Mouse (Mus musculus): ENCODE measurements around the gene R3hcc1l. TPM values are rescaled to one million over a fixed set of nuclear protein-coding genes. Genes with fewer than 3 reads are reported as not detected.
A peak's percentile ranks its signal among the peaks of the same experiment; 100 is the strongest.

The R3hcc1l gene
- total RNA-seq, 2 experiments from 2014 or later = 31.5 to 37.3 TPM

DNA sequence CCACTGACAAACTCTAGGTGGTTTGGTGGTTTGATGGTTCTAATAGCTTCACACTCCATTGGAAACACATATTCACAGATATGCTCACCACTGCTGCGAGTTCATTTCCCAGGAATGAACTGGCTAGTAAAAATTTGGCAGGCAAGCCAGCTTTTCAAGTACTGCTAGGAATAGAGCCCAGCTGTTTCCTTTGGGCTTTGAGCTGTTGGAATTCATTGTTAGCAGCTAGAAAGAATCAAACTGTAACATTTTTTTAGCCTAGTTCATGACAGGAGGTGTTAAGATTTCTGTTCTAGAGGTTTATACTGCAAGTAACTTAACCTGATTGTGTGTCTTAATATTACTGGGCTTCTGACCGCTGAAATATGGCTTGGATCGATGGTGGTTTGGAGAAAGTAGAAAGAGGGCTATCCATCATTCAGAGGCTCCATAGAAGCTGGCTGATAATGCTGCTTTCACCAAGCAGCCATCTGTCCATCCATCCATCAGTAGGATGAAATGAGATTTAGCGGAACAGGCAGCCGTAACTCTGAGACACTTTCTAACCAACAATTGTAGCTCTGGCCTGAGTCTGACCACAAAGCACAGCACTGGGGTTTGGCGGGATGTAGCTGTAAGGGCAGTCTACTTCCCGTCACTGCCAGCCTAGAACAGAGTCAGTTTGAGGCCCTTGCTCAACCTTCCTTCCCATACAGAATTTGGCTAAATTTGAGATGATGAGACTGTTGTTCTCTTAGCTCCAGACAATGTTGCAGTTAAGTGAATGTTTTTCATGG lies 21.0 kb downstream of the R3hcc1l start:
- no peak for ATAC-seq (replicated peaks; ENCODE audit: low FRiP score, poor library complexity, severe bottlenecking)

DNA sequence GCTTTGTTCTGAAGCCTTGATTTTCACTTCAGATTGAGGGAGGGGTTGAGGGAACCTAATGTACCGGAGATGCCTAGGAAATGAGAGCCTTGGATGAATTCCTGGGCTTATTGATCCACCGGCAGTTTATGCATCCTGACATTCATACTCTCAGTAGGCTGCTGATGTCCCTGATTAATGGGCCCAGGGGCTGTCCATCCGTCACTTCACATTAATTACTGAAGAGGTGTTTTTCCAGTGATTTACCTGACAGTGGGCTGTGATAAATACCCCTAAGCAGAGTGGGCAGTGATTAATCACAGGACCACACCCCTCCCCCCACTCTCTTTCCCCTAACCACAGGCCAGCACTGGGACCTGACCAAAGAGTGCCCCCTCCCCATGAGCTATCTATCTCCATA lies 22.1 kb downstream of the R3hcc1l start:
- ATAC-seq (replicated peaks; ENCODE audit: low FRiP score, poor library complexity, severe bottlenecking) = no peak

DNA sequence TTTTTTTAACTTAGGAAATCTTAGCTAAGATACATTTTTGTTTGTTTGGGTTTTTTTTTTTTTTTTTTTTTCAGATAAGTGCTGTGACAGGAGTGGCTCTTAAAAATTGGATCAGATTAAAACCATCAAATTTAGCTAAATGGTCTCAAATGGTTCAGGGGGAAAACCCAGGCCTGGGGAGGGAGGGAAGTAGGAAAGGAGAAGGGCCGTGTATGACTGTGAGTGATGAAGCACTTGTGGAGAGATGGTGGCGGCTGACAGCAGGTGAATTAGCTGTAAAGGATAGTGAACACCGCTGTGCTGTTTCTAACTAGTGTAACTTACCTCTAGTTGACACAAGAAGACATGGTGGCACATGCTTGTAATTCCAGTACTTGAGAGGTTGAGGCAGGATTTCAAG lies 40.1 kb downstream of the R3hcc1l start:
- no peak for ATAC-seq (replicated peaks; ENCODE audit: low FRiP score, poor library complexity, severe bottlenecking)

DNA sequence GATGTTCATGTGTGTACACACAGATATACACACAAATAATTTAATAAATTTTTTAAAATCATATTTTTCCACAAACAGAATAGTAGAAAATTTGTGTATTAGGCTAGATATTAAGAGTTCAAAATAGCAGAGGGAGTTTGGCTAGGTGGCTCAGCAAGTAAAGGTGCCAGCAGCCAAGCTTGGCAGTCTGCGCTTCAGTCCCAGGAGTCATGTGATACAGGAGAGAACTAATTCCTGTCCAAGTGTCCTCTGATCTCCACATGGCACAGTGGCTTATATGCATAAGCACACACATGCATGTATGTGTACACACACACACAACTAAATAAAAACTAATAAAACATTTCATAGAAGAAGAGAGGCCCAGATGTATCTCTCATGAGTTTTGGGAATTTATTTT lies 43.4 kb downstream of the R3hcc1l start:
- ATAC-seq (replicated peaks; ENCODE audit: low FRiP score, poor library complexity, severe bottlenecking) = no peak

DNA sequence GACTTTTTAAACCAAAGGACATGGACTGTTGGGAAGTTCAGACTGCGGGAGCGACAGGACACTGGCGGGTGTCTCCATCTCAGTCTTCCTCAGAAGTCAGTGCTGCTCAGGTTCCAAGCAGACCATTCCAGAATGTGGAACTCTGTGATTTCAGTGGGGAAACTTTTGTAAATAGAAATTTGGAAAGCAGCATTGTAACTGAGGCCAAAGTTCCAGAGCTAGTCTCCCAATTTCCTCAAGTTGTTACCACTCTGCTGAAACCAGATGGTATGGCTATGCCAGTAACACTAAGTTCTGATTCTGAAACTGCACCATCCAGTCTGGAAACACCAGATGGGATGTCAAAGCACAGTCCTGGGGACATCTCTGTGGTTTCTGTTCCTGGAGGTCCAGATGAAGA lies 44.4 kb downstream of the R3hcc1l start:
- no peak for ATAC-seq (replicated peaks; ENCODE audit: low FRiP score, poor library complexity, severe bottlenecking)

DNA sequence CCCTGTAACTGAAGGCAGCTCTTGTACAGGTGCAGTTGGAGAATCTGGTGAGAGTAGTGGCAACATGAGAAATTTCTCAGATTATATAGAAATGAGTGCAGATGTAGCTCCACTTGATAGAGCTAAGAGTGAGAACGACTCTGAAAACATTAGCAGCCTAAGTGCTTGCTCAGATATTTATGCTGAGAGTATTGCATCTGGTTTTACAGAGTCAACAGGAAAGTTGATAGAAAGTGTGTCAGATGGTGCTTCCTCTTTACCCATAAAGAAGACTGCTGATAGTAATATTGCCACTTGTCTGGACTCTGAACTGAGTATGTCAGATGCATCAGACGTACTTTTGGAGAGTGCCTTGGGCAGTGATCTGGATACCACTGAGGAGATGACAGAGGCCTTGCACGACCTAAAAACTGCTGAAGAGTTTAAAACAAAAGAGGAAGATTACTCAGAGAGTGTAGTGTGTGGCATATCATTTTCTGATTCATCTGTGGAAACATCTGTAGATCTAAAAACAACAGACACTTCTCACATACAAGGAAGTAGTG lies 45.2 kb downstream of the R3hcc1l start:
- no peak for ATAC-seq (replicated peaks; ENCODE audit: low FRiP score, poor library complexity, severe bottlenecking)

DNA sequence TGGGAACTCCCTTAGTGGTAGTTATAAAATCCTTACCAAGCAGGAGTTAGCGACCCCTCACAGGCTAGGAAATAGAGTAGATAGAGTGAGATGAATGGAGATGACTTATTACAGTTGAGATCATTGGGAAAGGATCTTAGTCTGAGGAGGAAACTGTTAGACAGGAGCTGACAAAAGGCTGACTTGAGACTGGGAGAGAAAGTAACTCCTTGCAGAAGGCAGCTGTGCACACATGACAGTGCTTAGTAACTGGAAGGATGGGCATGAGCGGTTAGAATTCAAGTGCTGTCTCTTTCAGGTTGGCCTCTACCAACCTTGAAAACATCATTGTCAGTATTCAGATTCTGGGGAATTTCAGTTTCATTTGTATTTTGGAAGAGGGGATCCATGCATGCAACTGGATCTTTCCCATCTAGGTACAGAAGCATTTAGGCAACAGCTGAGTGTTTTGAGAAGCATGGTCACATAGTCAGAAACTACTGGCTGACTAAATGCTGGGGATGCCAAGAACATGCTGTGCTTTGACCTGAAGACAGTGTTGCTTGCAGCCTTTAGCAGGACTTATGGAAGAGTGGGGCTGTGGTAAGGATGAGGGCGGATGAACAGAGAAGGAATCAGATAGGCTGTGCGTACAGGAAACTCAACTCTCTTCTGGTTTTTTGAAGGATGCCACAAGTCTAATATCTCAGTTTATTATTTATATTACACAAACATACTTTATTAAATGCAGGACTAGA lies 47.9 kb downstream of the R3hcc1l start:
- ATAC-seq (replicated peaks; ENCODE audit: low FRiP score, poor library complexity, severe bottlenecking) = no peak

DNA sequence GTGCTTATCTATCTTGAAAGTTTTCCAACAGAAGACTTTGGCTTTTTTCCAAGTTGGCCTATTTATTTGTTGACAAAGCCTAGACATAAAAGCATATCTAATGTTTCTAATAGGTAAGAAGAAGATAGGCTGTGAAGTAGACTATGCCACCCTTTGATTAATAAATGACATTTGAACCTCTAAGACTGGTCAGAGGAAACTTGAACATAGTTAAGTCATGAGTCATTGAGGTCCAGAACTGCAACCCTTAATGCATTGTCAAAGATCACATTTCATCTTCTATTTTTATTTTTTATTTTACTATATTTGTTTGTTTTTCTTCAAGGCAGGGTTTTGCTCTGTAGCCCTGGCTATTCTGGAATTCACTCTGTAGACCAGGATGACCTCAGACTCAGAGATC lies 48.5 kb downstream of the R3hcc1l start:
- no peak for ATAC-seq (replicated peaks; ENCODE audit: low FRiP score, poor library complexity, severe bottlenecking)

DNA sequence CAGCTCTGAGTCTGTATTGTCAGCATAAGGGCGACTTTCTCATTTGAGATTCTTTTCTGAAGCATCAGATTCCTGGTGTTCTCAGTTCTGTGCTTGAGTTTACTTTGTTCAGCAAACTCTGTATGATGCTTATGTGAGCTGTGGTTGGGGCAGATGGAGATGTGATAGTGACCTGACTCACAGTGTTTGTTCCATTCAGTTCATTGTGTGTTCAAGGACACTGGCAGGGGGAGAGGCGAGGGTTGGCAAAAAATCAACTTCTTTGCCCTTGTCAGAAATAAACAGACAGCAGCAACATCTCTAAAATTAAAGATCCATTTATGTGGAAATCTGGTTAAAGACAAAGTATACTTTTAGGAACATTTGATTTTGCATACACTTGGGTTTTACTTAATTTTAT lies 50.5 kb downstream of the R3hcc1l start:
- ATAC-seq (replicated peaks; ENCODE audit: low FRiP score, poor library complexity, severe bottlenecking) = no peak

DNA sequence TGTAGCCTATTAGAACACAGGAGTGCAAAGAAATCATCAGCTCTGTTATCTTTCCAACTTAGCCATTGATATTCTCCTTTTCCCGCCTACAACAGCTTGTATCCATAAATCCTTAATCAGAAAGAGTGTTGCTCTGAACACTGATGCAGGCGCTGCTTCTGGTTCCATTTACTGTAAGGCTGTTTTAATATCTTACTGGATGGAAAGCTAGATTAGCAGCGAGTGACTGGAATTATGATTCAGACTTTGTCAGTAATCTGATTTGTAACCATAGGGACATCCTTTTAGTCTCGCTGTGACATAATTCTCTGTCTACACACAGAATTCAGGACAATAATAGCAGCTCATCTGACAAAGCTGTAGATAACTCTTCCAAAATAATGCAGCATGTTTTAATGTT lies 52.7 kb downstream of the R3hcc1l start:
- ATAC-seq (replicated peaks; ENCODE audit: low FRiP score, poor library complexity, severe bottlenecking) = no peak

DNA sequence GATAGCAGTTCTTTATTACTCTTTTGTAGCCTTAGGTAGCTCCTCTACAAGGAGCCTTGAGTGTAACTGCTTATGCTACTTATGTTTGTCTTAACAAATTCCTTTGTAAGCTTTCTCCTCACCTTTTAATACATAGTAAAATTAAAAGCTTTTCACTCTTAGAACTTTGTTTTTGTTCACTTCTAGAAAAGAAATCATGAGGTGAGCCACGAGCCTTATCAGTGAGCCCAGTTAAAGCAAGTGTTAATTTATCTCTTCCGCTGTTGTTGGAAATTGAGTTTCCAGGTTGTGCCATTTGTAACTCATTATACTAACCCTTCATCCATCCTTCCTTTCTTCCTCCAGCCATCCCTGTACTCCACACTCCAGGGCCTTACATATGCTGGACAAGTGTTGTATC lies 56.8 kb downstream of the R3hcc1l start:
- no peak for ATAC-seq (replicated peaks; ENCODE audit: low FRiP score, poor library complexity, severe bottlenecking)

DNA sequence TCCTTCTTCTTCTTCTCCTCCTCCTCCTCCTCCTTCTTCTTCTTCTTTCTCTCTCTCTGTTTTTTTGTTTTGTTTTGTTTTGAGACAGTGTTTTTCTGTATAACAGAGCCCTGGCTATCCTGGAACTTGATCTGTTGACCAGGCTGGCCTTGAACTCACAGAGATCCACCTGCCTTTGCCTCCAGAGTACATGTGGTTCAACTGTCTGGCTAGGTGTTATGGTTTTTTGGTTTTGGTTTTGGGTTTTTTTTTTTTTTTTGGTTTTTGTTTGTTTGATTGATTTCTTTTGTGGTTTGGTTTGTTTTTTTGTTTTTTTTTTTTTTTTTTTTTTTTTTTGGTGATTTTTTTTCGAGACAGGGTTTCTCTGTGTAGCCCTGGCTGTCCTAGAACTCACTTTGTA lies 58.3 kb downstream of the R3hcc1l start:
- ATAC-seq (replicated peaks; ENCODE audit: low FRiP score, poor library complexity, severe bottlenecking) = no peak

DNA sequence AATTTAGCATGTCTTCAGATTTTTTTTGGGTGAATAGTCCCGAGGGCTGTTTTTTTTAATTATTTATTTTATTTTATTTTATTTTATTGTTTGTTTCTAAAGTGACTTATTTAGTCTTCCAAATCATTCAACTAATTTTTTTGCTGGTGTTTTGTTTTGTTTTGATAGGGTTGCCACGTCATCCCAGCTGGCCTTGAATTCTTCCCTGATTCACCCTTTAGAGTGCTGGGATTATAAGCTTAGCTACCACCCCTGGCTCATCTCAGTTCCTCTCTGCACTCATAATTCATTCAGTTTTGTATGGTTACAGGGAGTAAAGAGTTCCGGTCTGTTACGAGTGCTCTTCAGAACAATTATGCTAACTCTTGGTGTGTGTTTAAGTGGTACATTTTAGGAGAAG lies 60.1 kb downstream of the R3hcc1l start:
- no peak for ATAC-seq (replicated peaks; ENCODE audit: low FRiP score, poor library complexity, severe bottlenecking)

DNA sequence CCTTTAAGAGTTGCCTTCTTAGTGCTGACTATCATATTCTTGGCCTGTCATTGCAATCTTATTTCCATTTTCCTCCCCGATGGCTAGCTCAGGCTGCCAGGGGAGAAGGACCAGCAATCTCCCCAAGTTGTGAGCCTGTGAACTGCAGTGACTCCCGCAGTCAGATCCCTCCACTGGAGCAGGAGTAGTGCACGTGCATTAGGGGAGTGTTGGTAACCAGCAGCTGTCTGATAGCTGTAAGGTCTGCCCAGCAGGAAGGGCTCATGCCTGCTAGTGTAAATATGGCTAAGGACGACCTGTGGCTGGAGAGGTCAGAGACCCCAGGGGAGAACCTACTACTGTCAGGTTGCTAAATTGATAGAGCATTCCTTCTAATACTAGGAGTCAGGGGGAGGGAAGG lies 62.1 kb downstream of the R3hcc1l start:
- ATAC-seq (replicated peaks; ENCODE audit: low FRiP score, poor library complexity, severe bottlenecking) = no peak

DNA sequence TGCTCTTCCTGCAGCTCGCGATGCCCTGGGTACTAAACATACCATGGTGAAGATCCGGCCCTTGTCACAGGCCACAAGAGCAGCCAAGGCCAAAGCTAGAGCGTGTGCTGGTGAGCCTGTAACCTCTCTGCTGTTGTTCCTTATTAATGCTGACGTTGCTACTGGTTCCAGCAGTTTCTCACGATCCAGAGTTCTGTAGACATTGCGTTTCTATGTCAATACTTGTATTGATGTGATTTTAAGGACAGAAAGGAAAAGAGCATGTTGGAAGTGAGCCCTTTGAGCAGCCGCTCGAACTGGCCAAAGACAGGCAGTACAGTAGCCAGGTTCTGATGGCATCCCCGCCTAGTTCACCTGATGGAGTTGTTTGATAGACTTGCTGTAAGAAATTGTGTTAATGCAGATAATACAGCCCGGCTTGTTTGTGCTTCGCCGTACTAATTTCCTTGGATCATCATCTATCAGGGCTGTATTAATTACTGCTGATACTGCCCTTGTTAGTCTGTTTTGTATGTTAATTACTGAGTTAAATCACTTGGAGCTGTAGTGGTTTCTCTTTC lies 64.3 kb downstream of the R3hcc1l start:
- ATAC-seq (replicated peaks; ENCODE audit: low FRiP score, poor library complexity, severe bottlenecking) = peak; percentile 72

DNA sequence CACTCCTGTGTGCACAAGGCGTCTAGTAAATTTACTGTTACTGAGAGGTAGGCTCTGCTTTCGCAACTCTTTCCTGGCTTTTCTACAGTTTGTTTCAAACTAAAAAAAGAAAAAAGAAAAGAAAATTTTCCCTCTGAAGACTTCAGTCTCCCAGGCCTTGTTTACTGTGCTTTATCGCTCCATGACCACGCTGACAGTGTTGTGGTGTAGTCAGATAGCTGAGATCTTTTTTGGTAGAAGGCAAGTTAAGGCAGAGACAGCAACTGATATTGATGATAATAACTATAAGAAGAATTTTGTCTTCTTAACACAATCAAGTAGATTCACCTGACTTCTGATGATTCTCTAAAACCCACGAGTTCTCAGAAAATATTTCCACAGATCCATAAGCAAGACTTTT lies 65.1 kb downstream of the R3hcc1l start:
- ATAC-seq (replicated peaks; ENCODE audit: low FRiP score, poor library complexity, severe bottlenecking) = peak; percentile 71

DNA sequence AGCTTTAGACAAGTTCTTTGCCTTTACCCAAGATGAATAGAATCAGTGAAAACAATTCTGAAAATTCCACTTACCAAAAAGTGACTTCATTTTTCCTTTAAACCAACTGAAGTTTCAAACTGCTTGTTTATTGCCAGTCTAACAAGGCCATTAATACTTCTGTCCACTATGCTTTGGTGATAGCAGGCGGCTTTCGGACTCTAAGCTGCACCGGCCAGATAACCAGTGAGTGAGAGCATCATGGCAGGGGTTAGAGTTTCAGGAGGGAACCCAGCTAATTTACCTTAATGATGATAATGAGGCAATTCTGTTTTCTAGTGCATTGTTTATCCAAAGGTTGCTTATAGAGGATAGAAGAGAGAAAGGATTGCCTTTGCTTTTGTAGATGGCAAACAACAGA lies 65.6 kb downstream of the R3hcc1l start:
- ATAC-seq (replicated peaks; ENCODE audit: low FRiP score, poor library complexity, severe bottlenecking) = peak; percentile 56; the same call in 1 of the 2 replicates

DNA sequence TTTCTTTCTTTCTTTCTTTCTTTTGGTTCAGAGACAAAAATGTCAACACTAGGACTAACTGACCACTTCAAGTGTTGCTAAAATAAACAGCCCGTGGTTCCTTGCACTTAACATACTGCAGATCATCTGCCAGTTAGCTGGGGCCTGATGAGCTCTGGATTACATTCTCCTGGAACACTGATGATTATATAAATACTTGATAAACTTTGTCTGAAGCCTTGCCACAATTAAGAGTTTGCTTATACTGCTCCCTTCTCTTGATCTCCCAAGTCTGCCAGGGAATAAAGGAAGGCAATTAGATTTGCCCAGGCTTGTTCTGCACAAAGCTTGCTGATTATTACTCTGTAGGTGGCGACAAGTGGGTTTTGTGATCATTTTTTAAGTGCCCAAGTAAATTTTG lies 69.1 kb downstream of the R3hcc1l start:
- no peak for ATAC-seq (replicated peaks; ENCODE audit: low FRiP score, poor library complexity, severe bottlenecking)

DNA sequence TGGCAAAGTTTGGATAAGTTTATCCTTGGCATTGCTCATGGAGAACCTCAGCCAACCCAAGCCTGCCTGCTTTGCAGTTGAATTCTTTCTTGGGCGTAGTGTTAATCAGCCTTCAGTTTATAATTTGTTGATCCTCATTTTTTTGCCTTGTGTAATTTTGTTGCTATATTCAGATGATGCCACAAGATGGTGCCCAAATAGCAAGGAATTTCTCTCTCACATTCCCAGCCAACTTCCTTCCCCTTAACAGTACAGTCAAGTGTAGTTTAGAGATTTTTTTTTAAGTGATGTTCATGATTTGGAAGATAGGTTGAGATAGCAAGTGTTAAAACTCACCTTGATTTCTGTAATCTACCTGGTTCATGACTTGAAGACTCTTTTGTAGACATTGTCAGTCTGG lies 70.7 kb downstream of the R3hcc1l start:
- ATAC-seq (replicated peaks; ENCODE audit: low FRiP score, poor library complexity, severe bottlenecking) = no peak

DNA sequence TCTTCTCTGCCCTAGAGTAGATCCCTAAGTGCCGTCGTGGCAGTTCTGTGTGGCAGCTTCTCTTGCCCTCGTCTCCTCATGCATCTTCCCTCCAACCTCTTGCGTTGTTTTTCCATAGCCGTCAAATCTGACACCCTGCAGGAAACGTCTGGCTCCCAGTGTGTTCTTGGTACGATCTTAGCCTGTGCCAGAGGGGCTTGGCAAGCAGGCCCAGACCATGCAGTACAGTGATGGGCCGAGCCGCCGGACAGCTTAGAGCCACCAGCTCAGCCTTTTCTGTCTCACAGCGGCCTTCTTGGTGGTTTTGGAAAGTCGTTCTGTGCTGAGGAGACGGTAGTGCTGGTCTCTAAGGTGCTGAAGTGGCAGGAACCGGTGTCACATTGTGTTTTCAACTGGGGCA lies 73.0 kb downstream of the R3hcc1l start:
- ATAC-seq (replicated peaks; ENCODE audit: low FRiP score, poor library complexity, severe bottlenecking) = no peak

DNA sequence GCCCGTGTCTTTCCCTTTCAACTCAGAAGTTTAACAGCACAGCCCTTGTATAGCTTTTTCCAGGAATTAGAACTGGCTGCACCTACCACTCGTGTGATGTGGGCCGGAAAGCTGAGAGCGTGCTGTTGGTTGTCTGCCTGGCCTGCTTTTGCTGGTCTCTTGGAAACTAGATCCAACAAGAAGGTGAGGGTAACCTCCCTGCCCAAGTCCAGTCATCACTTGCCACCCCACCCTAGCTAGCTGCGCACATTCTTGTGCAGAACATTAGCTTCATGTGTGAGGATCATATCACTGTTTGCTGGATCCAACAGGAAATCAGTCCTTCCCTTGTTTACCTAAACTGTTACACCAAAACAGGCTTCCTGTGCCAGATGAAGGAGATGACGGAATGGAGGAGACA lies 74.9 kb downstream of the R3hcc1l start:
- ATAC-seq (replicated peaks; ENCODE audit: low FRiP score, poor library complexity, severe bottlenecking) = no peak

Measured in erythroid progenitor cell, adult 5-6 weeks (primary cell).